Mouse (Mus musculus) spleen, postnatal 14 days (tissue): ENCODE data around the gene Gpr18.

Experiments
- DNase-seq, 2 experiments: peaks; one replicate each; pipeline ENCODE4 v3.0.0; 2021 to 2022; ENCODE audit warnings: low spot score in 2 of 2

Gpr18 gene

GRCm38 (mm10) chr14:121922731-121923130, 7.2 kb upstream of the Gpr18 start:
- no peak for DNase-seq

- no peak for DNase-seq
These were observed 6.4 kb upstream of the Gpr18 start for GRCm38 (mm10) chr14:121922016-121922415.

- DNase-seq, result no peak
These were observed 5.0 kb upstream of the Gpr18 start for GRCm38 (mm10) chr14:121920511-121921124.

GRCm38 (mm10) chr14:121919752-121920151, 4.2 kb upstream of the Gpr18 start:
- no peak for DNase-seq

- no peak for DNase-seq
These were observed 2.7 kb upstream of the Gpr18 start for GRCm38 (mm10) chr14:121918266-121918665.

- DNase-seq, result no peak
These were observed 922 bp upstream of the Gpr18 start for GRCm38 (mm10) chr14:121916311-121917094.

GRCm38 (mm10) chr14:121915143-121915542, 438 bp downstream of the Gpr18 start:
- DNase-seq, result no peak

GRCm38 (mm10) chr14:121912501-121912900, 3.1 kb downstream of the Gpr18 start:
- no peak for DNase-seq

- DNase-seq, result no peak
These were observed 5.7 kb downstream of the Gpr18 start for GRCm38 (mm10) chr14:121909868-121910267.

- no peak for DNase-seq
These were observed 8.4 kb downstream of the Gpr18 start for GRCm38 (mm10) chr14:121906992-121907681.

- no peak for DNase-seq
These were observed 9.1 kb downstream of the Gpr18 start for GRCm38 (mm10) chr14:121906341-121906991.

GRCm38 (mm10) chr14:121904754-121905153, 10.8 kb downstream of the Gpr18 start:
- no peak for DNase-seq

- DNase-seq, result no peak
These were observed 12.2 kb downstream of the Gpr18 start for GRCm38 (mm10) chr14:121903381-121903876.

- no peak for DNase-seq
These were observed 14.1 kb downstream of the Gpr18 start for GRCm38 (mm10) chr14:121901511-121901910.

- no peak for DNase-seq
These were observed 16.5 kb downstream of the Gpr18 start for GRCm38 (mm10) chr14:121899071-121899470.

- DNase-seq, result no peak
These were observed 17.1 kb downstream of the Gpr18 start for GRCm38 (mm10) chr14:121898509-121898908.

- DNase-seq, result no peak
These were observed 17.8 kb downstream of the Gpr18 start for GRCm38 (mm10) chr14:121897773-121898172.

- DNase-seq, result no peak
These were observed 19.2 kb downstream of the Gpr18 start for GRCm38 (mm10) chr14:121896126-121897090.

GRCm38 (mm10) chr14:121895316-121895715, 20.3 kb downstream of the Gpr18 start:
- no peak for DNase-seq

- DNase-seq, result no peak
These were observed 21.0 kb downstream of the Gpr18 start for GRCm38 (mm10) chr14:121894511-121895135.
